ENCODE assay signal across 1 mouse cellular context in the genomic region with DNA sequence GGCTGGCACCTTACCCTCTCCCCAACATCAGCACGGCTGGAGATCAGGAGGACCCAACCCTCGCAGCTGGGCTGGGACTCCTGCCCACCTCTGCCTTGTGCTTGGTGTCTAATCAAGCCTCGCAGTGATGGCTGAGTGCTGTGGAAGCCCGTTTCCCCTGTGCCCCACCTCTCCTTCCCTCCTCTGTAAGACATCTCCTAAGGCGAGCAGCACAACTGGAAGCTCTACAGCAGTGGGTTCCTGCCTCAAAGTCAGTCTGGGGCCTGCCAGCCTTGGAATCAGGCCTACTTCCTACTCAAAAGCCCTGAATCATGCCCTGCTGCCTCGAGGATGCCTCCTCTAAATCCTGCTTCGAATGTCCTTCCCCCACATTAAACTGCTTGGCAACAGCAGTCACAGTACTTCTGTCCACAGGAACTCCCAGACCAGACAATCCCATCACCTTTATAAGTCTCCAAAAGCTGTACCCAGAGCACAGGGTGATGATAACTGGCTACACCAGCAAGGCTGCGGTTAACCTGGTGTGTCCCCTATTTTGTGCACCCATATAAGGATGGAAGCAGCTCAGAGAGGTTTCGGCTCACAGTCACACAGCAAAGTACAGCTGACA.
TF ChIP-seq lines count a peak whose summit lies in the region.

No protein-coding gene starts in this region.

TF ChIP-seq in MEL, 35 proteins besides CTCF, POLR2A, EP300 and RAD21:
- TF ChIP-seq MXI1 (IDR thresholded peaks at IDR 0.05; ENCODE audit: low read depth, low read length) = no peak
- TF ChIP-seq BHLHE40 (IDR thresholded peaks at IDR 0.05; ENCODE audit: borderline replicate concordance, low read depth, low read length) = no peak
- no peak for TF ChIP-seq KAT2A (conservative IDR thresholded peaks at IDR 0.05; ENCODE audit: low read depth, low read length)
- TF ChIP-seq GATA1 (IDR thresholded peaks at IDR 0.05; ENCODE audit: low read depth, low read length) = no peak
